Mouse (Mus musculus): ENCODE data around the gene Eef1a2. TPM values are rescaled to one million over a fixed set of nuclear protein-coding genes. Genes with fewer than 3 reads are reported as not detected.

The Eef1a2 gene
- polyA plus RNA-seq, 1 experiment from 2014 or later: 0.92 TPM

DNA sequence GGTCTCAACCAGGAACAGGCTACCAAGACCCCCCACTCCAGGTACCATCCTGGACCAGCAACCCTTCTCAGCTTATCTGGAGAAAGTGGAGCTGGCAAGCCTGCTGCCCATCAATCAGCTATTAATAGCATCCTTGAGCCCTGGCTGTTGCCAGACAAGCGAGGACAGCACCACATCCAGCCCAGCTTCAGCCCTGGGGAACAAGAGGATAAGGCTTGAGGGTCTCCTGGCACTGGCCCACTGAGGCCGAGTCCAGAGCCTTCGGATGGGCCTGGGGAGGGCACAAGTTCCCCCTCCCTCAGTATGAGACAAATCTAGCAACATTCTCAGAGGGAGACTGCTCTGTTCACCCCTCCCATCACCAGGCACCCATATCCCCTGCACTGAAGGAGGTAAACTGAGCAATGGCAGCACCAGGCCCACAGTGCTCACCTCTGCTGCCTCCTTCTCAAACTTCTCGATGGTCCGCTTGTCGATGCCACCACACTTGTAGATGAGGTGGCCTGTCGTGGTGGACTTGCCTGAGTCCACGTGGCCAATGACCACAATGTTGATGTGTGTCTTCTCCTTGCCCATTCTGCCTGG, 1.9 kb downstream of the Eef1a2 start:
- DNase-seq (ENCODE audit: low spot score): no peak
- 82% methylated on average over 8 of the region's 8 CpGs for WGBS
- Histone ChIP-seq H3K9me3 (ENCODE audit: control insufficient read depth, low read length) (no peaks in the 10 kb centered on the region), H3K4me1 (ENCODE audit: control insufficient read depth, insufficient read depth, low read length) (peaks cover 6% of the 10 kb centered on the region), H3K4me3 (ENCODE audit: low read depth, low read length) (no peak overlapping the region), H3K36me3 (ENCODE audit: control insufficient read depth, insufficient read depth, low read length) (no peaks in the 10 kb centered on the region), H3K9ac (ENCODE audit: low read length) (no peak overlapping the region), H3K27ac (ENCODE audit: low read depth, low read length) (no peak overlapping the region), H3K4me2 (ENCODE audit: low read depth) (no peak overlapping the region), H3K27me3 (ENCODE audit: control insufficient read depth, insufficient read depth, low read length) (peaks cover 31% of the 10 kb centered on the region)
- ATAC-seq (ENCODE audit: insufficient read depth, low FRiP score, low TSS enrichment): no peak

DNA sequence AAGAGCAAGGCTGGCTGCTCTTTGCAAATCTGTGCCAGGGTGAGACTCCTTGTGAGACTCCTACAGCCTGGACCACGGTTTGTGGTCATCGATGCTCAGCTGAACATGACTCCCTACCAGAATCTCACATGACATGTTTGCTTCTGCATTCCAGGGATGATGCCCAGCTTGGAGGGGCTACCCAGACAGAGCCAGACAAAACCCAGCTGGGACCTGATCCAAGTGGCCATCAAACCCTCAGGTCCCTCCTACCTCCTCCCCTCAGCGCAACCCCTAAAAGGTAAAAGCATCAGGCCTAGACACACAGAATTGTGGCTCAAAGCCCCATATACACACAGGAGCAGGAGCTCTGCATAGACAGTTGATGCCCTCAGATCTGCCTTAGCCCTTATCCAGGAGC, 2.5 kb downstream of the Eef1a2 start:
- H3K36me3 ChIP-seq (ENCODE audit: control insufficient read depth, insufficient read depth, low read length): no peaks in the 10 kb centered on the region
- no peak overlapping the region for H3K4me2 ChIP-seq (ENCODE audit: low read depth)
- peaks cover 31% of the 10 kb centered on the region for H3K27me3 ChIP-seq (ENCODE audit: control insufficient read depth, insufficient read depth, low read length)
- peaks cover under 1% of the 10 kb centered on the region; the same call in 1 of the 2 replicates for H3K4me1 ChIP-seq (ENCODE audit: control insufficient read depth, insufficient read depth, low read length)
- WGBS: 89% methylated on average over 3 of the region's 3 CpGs
- no peak overlapping the region for H3K9ac ChIP-seq (ENCODE audit: low read length)
- no peaks in the 10 kb centered on the region for H3K9me3 ChIP-seq (ENCODE audit: control insufficient read depth, low read length)
- no peak overlapping the region for H3K4me3 ChIP-seq (ENCODE audit: low read depth, low read length)
- ATAC-seq (ENCODE audit: insufficient read depth, low FRiP score, low TSS enrichment) (no peak), DNase-seq (ENCODE audit: low spot score) (no peak)
- no peak overlapping the region for H3K27ac ChIP-seq (ENCODE audit: low read depth, low read length)

DNA sequence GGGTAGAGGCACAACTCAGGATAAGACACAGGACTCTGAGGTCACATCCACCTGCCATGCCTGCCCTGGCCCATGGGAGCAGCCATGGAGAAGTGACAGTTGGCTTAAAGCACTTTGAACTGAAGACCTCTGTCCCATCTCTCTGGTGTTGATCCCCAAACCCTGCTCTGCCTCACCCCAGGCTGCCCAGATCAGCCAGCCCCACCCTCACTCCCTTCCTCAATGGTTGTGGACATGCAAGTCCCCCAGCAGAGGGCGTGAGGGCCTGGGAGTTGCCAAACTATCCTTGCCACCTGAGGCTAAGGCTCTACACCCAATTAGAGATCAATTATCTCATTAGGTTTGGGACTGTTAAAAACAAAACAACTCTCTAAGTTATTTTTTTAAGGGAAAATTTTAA, 3.0 kb downstream of the Eef1a2 start:
- WGBS: 8% methylated on average over 1 of the region's 1 CpGs
- H3K4me1 ChIP-seq (ENCODE audit: control insufficient read depth, insufficient read depth, low read length): no peaks in the 10 kb centered on the region
- H3K36me3 ChIP-seq (ENCODE audit: control insufficient read depth, insufficient read depth, low read length): no peaks in the 10 kb centered on the region
- no peak overlapping the region for H3K4me2 ChIP-seq (ENCODE audit: low read depth)
- no peak for ATAC-seq (ENCODE audit: insufficient read depth, low FRiP score, low TSS enrichment)
- H3K27me3 ChIP-seq (ENCODE audit: control insufficient read depth, insufficient read depth, low read length): peaks cover 31% of the 10 kb centered on the region
- H3K4me3 ChIP-seq (ENCODE audit: low read depth, low read length): no peak overlapping the region
- H3K9ac ChIP-seq (ENCODE audit: low read length): no peak overlapping the region
- no peak overlapping the region for H3K27ac ChIP-seq (ENCODE audit: low read depth, low read length)
- H3K9me3 ChIP-seq (ENCODE audit: control insufficient read depth, low read length): no peaks in the 10 kb centered on the region
- no peak for DNase-seq (ENCODE audit: low spot score)

DNA sequence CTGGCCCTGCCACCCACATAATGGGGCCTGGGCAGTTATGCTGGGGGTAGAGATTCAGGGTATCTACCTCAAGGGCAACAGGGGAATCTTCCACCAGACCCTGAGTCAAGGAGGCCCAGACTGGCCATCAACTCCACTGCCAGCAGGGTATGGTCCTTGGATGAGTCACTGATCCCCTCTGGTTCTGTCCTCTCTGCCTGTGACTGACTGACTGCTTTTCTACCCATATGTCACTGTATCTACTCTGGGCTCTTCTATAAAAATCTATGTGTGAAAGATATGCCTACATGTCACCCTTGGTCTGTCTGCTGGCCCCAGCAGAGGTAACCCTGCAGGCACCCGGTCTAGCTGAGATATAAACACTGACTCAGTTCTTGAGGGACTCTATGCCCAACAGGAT, 3.7 kb downstream of the Eef1a2 start:
- Histone ChIP-seq H3K4me2 (ENCODE audit: low read depth) (no peak overlapping the region), H3K9ac (ENCODE audit: low read length) (no peak overlapping the region), H3K9me3 (ENCODE audit: control insufficient read depth, low read length) (no peaks in the 10 kb centered on the region), H3K4me3 (ENCODE audit: low read depth, low read length) (no peak overlapping the region), H3K36me3 (ENCODE audit: control insufficient read depth, insufficient read depth, low read length) (no peaks in the 10 kb centered on the region), H3K4me1 (ENCODE audit: control insufficient read depth, insufficient read depth, low read length) (no peaks in the 10 kb centered on the region), H3K27me3 (ENCODE audit: control insufficient read depth, insufficient read depth, low read length) (peaks cover 33% of the 10 kb centered on the region), H3K27ac (ENCODE audit: low read depth, low read length) (no peak overlapping the region)
- DNase-seq (ENCODE audit: low spot score): no peak
- no peak for ATAC-seq (ENCODE audit: insufficient read depth, low FRiP score, low TSS enrichment)
- WGBS: 84% methylated on average over 1 of the region's 1 CpGs

DNA sequence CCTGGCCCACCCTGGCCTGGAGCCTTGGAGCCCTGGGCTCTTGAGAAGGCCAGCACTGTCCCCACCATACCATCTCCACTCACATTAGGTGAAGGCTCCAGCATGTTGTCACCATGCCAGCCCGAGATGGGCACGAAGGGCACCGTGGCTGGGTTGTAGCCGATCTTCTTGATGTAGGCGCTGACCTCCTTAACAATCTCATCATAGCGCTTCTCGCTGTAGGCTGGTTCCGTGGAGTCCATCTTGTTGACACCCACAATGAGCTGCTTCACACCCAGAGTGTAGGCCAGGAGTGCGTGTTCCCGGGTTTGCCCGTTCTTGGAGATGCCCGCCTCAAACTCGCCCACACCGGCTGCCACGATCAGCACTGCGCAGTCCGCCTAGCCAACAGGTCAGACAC, 4.1 kb downstream of the Eef1a2 start:
- Histone ChIP-seq H3K4me3 (ENCODE audit: low read depth, low read length) (no peak overlapping the region), H3K9ac (ENCODE audit: low read length) (no peak overlapping the region), H3K4me2 (ENCODE audit: low read depth) (no peak overlapping the region), H3K9me3 (ENCODE audit: control insufficient read depth, low read length) (no peaks in the 10 kb centered on the region), H3K36me3 (ENCODE audit: control insufficient read depth, insufficient read depth, low read length) (no peaks in the 10 kb centered on the region), H3K27me3 (ENCODE audit: control insufficient read depth, insufficient read depth, low read length) (peaks cover 34% of the 10 kb centered on the region), H3K4me1 (ENCODE audit: control insufficient read depth, insufficient read depth, low read length) (no peaks in the 10 kb centered on the region), H3K27ac (ENCODE audit: low read depth, low read length) (no peak overlapping the region)
- 95% methylated on average over 17 of the region's 17 CpGs for WGBS
- ATAC-seq (ENCODE audit: insufficient read depth, low FRiP score, low TSS enrichment) (no peak), DNase-seq (ENCODE audit: low spot score) (no peak)

DNA sequence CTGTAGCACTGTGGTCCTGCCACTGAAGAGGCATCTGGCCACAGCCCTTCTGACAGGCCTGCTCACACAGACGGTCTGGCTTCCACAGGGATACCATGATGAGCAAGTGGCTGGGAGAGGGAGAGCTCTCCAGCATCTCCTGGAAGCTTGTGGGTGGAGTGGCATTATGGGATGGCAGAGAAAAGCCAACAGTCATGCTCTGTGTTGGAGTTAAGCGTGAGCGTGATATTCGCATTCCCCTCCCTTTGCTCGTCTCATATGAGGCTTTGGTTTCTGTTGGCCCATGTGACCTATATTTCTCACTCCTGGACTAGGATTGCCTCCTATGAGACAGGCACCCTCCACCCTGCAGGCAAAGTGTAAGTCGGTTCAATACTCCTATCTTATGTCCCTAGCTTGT, 6.5 kb downstream of the Eef1a2 start:
- Histone ChIP-seq H3K27ac (ENCODE audit: low read depth, low read length) (no peak overlapping the region), H3K27me3 (ENCODE audit: control insufficient read depth, insufficient read depth, low read length) (peaks cover 18% of the 10 kb centered on the region), H3K9me3 (ENCODE audit: control insufficient read depth, low read length) (no peaks in the 10 kb centered on the region), H3K4me3 (ENCODE audit: low read depth, low read length) (no peak overlapping the region), H3K4me2 (ENCODE audit: low read depth) (no peak overlapping the region), H3K9ac (ENCODE audit: low read length) (no peak overlapping the region), H3K4me1 (ENCODE audit: control insufficient read depth, insufficient read depth, low read length) (no peaks in the 10 kb centered on the region), H3K36me3 (ENCODE audit: control insufficient read depth, insufficient read depth, low read length) (no peaks in the 10 kb centered on the region)
- ATAC-seq (ENCODE audit: insufficient read depth, low FRiP score, low TSS enrichment) (no peak), DNase-seq (ENCODE audit: low spot score) (no peak)
- WGBS: 74% methylated on average over 6 of the region's 6 CpGs

DNA sequence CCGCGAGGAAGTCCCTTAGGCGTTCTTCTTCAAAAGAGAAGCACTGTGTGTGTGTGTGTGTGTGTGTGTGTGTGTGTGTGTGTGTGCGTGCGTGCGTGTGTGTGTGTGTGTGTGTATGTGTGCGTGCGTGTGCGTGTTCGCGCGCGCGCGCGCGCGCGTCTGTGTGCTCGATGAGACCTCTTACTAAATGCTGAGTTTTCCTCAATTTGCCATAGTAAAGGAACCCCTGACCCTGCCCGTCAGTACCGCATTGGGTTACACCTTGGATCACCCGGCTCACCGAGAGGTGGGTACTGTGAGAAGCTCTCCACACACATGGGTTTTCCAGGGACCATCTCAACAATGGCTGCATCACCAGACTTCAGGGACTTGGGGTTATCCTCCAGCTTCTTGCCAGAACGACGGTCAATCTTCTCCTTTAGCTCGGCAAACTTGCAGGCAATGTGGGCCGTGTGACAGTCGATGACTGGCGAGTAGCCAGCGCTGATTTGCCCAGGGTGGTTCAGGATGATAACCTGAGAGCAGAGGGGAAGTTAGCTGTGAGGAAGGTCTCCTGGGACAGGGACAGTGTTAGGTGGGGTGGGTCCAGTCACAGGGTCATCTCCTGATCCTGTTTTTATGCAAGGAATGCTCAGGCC, 8.4 kb downstream of the Eef1a2 start:
- ATAC-seq (ENCODE audit: insufficient read depth, low FRiP score, low TSS enrichment) (no peak), DNase-seq (ENCODE audit: low spot score) (no peak)
- Histone ChIP-seq H3K4me3 (ENCODE audit: low read depth, low read length) (peak overlapping the region; percentile 40), H3K36me3 (ENCODE audit: control insufficient read depth, insufficient read depth, low read length) (no peaks in the 10 kb centered on the region), H3K27ac (ENCODE audit: low read depth, low read length) (no peak overlapping the region), H3K4me1 (ENCODE audit: control insufficient read depth, insufficient read depth, low read length) (no peaks in the 10 kb centered on the region), H3K9ac (ENCODE audit: low read length) (no peak overlapping the region), H3K9me3 (ENCODE audit: control insufficient read depth, low read length) (no peaks in the 10 kb centered on the region), H3K4me2 (ENCODE audit: low read depth) (peak overlapping the region; percentile 88), H3K27me3 (ENCODE audit: control insufficient read depth, insufficient read depth, low read length) (peaks cover 13% of the 10 kb centered on the region; the same call in 1 of the 2 replicates)
- 12% methylated on average over 28 of the region's 31 CpGs for WGBS

DNA sequence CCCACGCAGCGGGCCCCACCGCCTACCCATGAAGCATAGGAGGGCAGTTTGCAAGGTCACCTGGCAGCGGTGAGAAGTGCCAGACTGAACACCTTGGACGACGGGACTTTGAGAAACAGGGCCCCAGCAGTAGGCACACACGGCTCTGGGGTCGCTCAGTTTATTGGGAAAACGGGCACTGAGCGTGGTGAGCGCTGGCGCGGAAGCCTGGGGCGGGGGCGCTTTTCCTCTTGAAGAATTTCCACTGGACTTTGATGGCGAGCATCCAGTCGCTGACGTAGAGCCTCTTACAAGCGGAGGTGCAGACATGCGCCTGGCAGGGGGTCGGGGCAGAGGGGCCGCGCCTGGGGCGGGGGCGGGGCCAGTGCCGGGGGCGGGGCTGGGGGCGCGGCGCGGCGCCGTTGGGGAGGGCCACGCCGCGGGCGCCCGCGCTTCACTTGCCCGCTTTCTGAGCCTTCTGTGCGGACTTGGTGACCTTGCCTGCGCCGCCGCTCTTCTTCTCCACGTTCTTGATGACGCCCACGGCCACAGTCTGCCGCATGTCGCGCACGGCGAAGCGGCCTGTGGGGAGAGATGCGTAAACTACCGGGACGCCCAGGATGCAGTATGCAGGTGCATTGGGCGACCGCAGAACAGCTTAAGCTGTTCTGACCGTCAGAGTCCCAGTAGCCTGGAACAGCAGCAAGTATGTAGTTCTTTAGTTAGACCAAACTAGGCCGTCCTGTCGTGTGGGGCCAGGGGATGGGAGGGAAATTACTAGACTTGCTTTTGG, 9.1 kb downstream of the Eef1a2 start:
- Histone ChIP-seq H3K9ac (ENCODE audit: low read length) (peak overlapping the region; percentile 49), H3K27ac (ENCODE audit: low read depth, low read length) (no peak overlapping the region), H3K4me3 (ENCODE audit: low read depth, low read length) (peak overlapping the region; percentile 40), H3K4me1 (ENCODE audit: control insufficient read depth, insufficient read depth, low read length) (no peaks in the 10 kb centered on the region), H3K36me3 (ENCODE audit: control insufficient read depth, insufficient read depth, low read length) (no peaks in the 10 kb centered on the region), H3K9me3 (ENCODE audit: control insufficient read depth, low read length) (no peaks in the 10 kb centered on the region), H3K27me3 (ENCODE audit: control insufficient read depth, insufficient read depth, low read length) (peaks cover 13% of the 10 kb centered on the region; the same call in 1 of the 2 replicates), H3K4me2 (ENCODE audit: low read depth) (peak overlapping the region; percentile 88)
- DNase-seq (ENCODE audit: low spot score) (peak; percentile 52), ATAC-seq (ENCODE audit: insufficient read depth, low FRiP score, low TSS enrichment) (peak; percentile 75)
- under 1% methylated on average over 61 of the region's 61 CpGs for WGBS
